Mouse (Mus musculus): ENCODE results near the gene Ephb1. TPM values are rescaled to one million over a fixed set of nuclear protein-coding genes. Genes with fewer than 3 reads are reported as not detected.

The Ephb1 gene
- polyA plus RNA-seq, 1 experiment from 2014 or later = 1.4 TPM

DNA sequence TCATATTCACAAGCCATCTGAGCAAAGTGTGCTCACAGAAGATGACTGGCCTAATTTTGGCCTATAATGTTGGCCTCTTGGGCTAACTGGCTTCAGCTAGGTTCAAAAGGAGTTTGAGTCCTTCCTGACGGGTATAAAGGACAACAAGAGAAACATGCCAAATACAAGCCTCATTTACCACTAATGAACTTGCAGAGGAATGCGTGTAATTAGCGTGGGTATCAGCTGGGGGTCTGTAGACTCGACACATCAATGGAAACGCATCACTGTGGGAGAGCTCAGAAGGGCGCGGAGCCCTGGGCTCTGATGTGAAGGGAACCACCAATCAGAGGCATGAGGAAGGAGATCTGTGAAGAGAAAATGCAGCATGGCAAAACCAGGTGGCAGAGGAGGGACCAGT lies 108.9 kb downstream of the Ephb1 start:
- Histone ChIP-seq H3K4me2 (ENCODE audit: low read depth, low read length) (no peak overlapping the region), H3K4me3 (ENCODE audit: low read length) (no peak overlapping the region), H3K36me3 (ENCODE audit: control insufficient read depth, insufficient read depth, low read length) (no peaks in the 10 kb centered on the region), H3K27me3 (ENCODE audit: control insufficient read depth, insufficient read depth, low read depth, low read length) (no peaks in the 10 kb centered on the region), H3K9ac (ENCODE audit: low read length) (no peak overlapping the region), H3K9me3 (ENCODE audit: control insufficient read depth, low read length) (no peaks in the 10 kb centered on the region), H3K27ac (ENCODE audit: low read length) (no peak overlapping the region), H3K4me1 (replicated peaks; ENCODE audit: control insufficient read depth, insufficient read depth, low read length) (no peaks in the 10 kb centered on the region)
- WGBS = 74% methylated on average over 7 of the region's 7 CpGs
- ATAC-seq (ENCODE audit: low read depth) = no peak

DNA sequence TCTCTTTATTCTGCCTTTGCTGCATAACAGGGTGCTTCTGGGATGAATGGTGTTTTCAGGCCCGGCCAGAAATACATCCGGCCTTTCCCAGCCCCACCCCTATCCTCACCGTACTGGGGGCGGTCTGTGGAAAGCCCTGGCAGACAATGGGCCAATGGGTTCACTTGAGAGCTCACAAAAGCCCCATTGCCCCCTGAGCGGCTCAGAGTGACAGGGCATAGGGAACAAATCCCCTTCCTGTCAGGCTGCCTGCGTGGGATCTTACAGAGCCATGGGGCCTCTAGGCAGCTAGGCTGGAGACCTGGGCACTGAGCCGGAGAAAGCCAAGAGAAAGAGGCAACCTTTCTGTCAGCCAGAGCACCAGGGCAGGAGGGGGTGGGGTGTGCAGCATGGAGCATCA lies 111.2 kb downstream of the Ephb1 start:
- Histone ChIP-seq H3K27me3 (ENCODE audit: control insufficient read depth, insufficient read depth, low read depth, low read length) (no peaks in the 10 kb centered on the region), H3K4me3 (ENCODE audit: low read length) (no peak overlapping the region), H3K9me3 (ENCODE audit: control insufficient read depth, low read length) (no peaks in the 10 kb centered on the region), H3K27ac (ENCODE audit: low read length) (no peak overlapping the region), H3K4me2 (ENCODE audit: low read depth, low read length) (no peak overlapping the region), H3K4me1 (replicated peaks; ENCODE audit: control insufficient read depth, insufficient read depth, low read length) (no peaks in the 10 kb centered on the region), H3K36me3 (ENCODE audit: control insufficient read depth, insufficient read depth, low read length) (no peaks in the 10 kb centered on the region), H3K9ac (ENCODE audit: low read length) (no peak overlapping the region)
- ATAC-seq (ENCODE audit: low read depth) = no peak
- 42% methylated on average over 7 of the region's 7 CpGs for WGBS

GRCm38 (mm10) chr9:102241546-102241945 lies 112.9 kb downstream of the Ephb1 start:
- H3K4me3 ChIP-seq (ENCODE audit: low read length) = no peak overlapping the region
- H3K4me1 ChIP-seq (replicated peaks; ENCODE audit: control insufficient read depth, insufficient read depth, low read length) = no peaks in the 10 kb centered on the region
- no peaks in the 10 kb centered on the region for H3K36me3 ChIP-seq (ENCODE audit: control insufficient read depth, insufficient read depth, low read length)
- H3K4me2 ChIP-seq (ENCODE audit: low read depth, low read length) = no peak overlapping the region
- no peak for ATAC-seq (ENCODE audit: low read depth)
- no peak overlapping the region for H3K27ac ChIP-seq (ENCODE audit: low read length)
- WGBS = 41% methylated on average over 2 of the region's 2 CpGs
- H3K9me3 ChIP-seq (ENCODE audit: control insufficient read depth, low read length) = no peaks in the 10 kb centered on the region
- H3K9ac ChIP-seq (ENCODE audit: low read length) = no peak overlapping the region
- no peaks in the 10 kb centered on the region for H3K27me3 ChIP-seq (ENCODE audit: control insufficient read depth, insufficient read depth, low read depth, low read length)

DNA sequence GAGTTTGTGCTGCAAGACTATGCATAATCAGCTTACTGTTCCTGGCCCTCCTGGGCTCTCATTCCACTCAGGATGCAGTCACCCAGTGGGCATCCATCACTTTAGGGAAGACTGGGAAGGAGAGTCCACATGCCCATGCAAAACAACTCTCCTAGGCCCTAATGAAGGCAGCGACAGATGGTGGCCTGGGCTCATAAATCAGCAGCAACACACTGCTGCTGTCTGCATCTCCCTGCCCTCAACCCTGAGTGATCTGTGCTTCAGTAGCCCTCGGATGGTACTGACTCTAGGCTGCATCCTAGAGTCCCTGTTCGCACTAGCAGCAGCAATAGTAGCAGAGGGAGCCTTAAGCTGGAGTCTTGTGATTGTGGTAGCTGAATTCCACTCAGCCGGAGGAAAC lies 114.3 kb downstream of the Ephb1 start:
- 71% methylated on average over 4 of the region's 4 CpGs for WGBS
- no peak for ATAC-seq (ENCODE audit: low read depth)
- Histone ChIP-seq H3K4me3 (ENCODE audit: low read length) (no peak overlapping the region), H3K27me3 (ENCODE audit: control insufficient read depth, insufficient read depth, low read depth, low read length) (no peaks in the 10 kb centered on the region), H3K4me1 (replicated peaks; ENCODE audit: control insufficient read depth, insufficient read depth, low read length) (no peaks in the 10 kb centered on the region), H3K4me2 (ENCODE audit: low read depth, low read length) (no peak overlapping the region), H3K36me3 (ENCODE audit: control insufficient read depth, insufficient read depth, low read length) (no peaks in the 10 kb centered on the region), H3K9ac (ENCODE audit: low read length) (no peak overlapping the region), H3K27ac (ENCODE audit: low read length) (no peak overlapping the region), H3K9me3 (ENCODE audit: control insufficient read depth, low read length) (no peaks in the 10 kb centered on the region)

DNA sequence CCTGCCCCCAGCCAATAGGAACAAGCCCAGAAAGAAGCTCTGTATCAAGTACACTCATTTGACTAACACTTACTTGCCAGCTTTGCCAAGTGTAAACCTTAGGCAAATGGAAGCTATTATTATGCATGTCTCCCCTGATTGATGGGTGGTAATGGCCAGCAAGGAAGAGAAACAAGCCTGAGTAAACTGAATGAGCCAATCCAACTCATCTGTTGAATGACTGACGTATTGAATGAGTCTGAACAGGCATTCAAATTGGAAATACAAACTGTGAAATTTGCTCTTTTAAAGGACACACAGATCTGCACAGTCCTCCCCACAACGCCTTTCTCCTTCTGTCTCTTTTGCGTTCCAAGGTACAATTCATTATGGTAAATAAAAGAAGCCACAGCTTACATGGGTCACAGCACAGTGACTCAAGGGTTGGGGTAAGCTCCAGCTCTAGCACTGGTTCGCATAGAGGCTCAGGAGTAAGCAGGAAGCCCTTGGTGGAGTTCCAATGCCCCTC lies 119.0 kb downstream of the Ephb1 start:
- Histone ChIP-seq H3K4me1 (replicated peaks; ENCODE audit: control insufficient read depth, insufficient read depth, low read length) (no peaks in the 10 kb centered on the region), H3K4me3 (ENCODE audit: low read length) (no peak overlapping the region), H3K27me3 (ENCODE audit: control insufficient read depth, insufficient read depth, low read depth, low read length) (no peaks in the 10 kb centered on the region), H3K9ac (ENCODE audit: low read length) (no peak overlapping the region), H3K36me3 (ENCODE audit: control insufficient read depth, insufficient read depth, low read length) (no peaks in the 10 kb centered on the region), H3K9me3 (ENCODE audit: control insufficient read depth, low read length) (no peaks in the 10 kb centered on the region), H3K27ac (ENCODE audit: low read length) (no peak overlapping the region), H3K4me2 (ENCODE audit: low read depth, low read length) (no peak overlapping the region)
- ATAC-seq (ENCODE audit: low read depth) = no peak
- WGBS = 62% methylated on average over 4 of the region's 4 CpGs

DNA sequence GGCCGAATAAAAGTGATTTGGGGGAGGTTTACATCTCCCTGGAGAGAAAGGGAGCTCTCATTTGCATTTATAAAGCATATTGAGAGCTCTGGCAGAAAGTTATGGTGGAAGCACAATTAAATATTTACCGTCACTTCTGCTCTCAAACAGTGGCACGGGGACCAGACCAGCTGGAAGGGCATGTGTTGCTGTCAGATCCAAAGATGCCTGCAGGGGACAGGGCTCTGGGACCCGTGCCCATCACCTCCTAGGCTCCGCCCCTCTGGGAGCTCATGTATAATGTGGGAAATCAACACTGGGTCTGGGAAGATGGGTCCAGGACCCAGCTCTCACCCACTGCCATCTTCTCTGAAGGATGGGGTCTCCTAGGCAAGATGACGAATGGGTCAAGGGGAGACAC lies 123.2 kb downstream of the Ephb1 start:
- no peaks in the 10 kb centered on the region for H3K9me3 ChIP-seq (ENCODE audit: control insufficient read depth, low read length)
- H3K27ac ChIP-seq (ENCODE audit: low read length) = no peak overlapping the region
- H3K4me3 ChIP-seq (ENCODE audit: low read length) = no peak overlapping the region
- no peaks in the 10 kb centered on the region for H3K36me3 ChIP-seq (ENCODE audit: control insufficient read depth, insufficient read depth, low read length)
- H3K4me2 ChIP-seq (ENCODE audit: low read depth, low read length) = no peak overlapping the region
- no peak overlapping the region for H3K9ac ChIP-seq (ENCODE audit: low read length)
- H3K4me1 ChIP-seq (replicated peaks; ENCODE audit: control insufficient read depth, insufficient read depth, low read length) = no peaks in the 10 kb centered on the region
- 53% methylated on average over 6 of the region's 6 CpGs for WGBS
- H3K27me3 ChIP-seq (ENCODE audit: control insufficient read depth, insufficient read depth, low read depth, low read length) = no peaks in the 10 kb centered on the region
- no peak for ATAC-seq (ENCODE audit: low read depth)

DNA sequence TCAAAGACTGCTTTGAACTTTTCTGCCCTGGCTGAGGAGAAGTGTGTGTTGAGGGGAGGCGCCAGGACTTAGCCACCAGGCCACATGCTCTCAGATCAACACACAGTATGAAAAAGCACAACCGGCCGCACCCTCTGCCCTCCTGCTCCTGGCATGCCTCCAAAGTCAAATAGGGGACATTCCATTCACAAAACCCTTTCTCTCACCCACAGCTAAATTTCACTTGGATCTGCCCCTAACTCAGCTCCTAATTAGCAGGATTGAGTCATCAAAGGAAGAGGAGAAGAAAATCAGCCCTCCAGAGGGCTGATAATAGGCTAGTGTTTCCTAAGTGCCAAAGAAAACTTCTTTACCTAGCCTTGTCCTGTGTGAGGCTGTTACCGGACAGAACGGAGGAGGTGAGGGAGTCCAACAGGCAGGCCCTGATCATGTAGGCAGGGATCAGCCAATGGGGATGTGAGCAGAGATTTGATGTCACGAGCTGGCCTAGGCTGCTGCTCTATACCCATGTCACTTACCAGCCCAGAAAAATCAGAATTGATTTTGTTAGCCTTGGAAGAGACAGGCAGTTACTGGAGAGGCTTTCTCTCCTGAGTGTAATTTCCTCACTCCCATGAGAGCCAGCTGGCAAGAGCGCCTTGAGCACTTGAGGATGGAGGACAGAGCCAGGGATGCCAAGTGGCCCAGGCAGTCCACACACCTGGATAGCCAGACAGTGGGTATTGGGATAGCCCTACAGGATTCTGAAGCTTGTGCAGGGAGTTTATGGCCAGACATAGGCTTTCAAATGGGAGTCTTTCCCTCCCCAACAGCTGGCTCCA lies 137.5 kb downstream of the Ephb1 start:
- Histone ChIP-seq H3K4me3 (ENCODE audit: low read length) (no peak overlapping the region), H3K9me3 (ENCODE audit: control insufficient read depth, low read length) (no peaks in the 10 kb centered on the region), H3K4me2 (ENCODE audit: low read depth, low read length) (no peak overlapping the region), H3K4me1 (replicated peaks; ENCODE audit: control insufficient read depth, insufficient read depth, low read length) (peaks cover 4% of the 10 kb centered on the region; the same call in 1 of the 2 replicates), H3K27me3 (ENCODE audit: control insufficient read depth, insufficient read depth, low read depth, low read length) (no peaks in the 10 kb centered on the region), H3K9ac (ENCODE audit: low read length) (no peak overlapping the region), H3K27ac (ENCODE audit: low read length) (no peak overlapping the region; the same call in 1 of the 2 replicates), H3K36me3 (ENCODE audit: control insufficient read depth, insufficient read depth, low read length) (no peaks in the 10 kb centered on the region)
- WGBS = 32% methylated on average over 7 of the region's 7 CpGs
- ATAC-seq (ENCODE audit: low read depth) = peak; percentile 45; the same call in 1 of the 2 replicates

DNA sequence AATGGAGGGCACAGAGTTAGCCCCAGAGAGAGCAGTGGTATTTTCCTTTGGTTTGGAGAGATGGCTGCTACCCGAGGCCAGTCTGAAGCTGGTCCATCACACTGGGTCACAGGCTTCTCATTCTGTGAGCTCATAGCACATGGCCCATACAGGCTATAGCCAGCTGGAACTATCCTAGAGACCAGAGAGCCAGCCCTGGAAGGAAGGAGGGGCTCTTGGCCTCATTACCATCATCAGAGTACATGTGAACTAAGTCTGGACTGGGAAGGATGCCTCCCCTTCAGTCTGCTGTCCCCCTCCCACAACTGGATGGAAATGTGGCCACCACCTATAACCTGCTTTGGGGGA lies 142.5 kb downstream of the Ephb1 start:
- no peak for ATAC-seq (ENCODE audit: low read depth)
- 30% methylated on average over 1 of the region's 1 CpGs for WGBS

GRCm38 (mm10) chr9:102211296-102212035 lies 143.0 kb downstream of the Ephb1 start:
- Histone ChIP-seq H3K4me1 (replicated peaks; ENCODE audit: control insufficient read depth, insufficient read depth, low read length) (peaks cover 4% of the 10 kb centered on the region; the same call in 1 of the 2 replicates), H3K27ac (ENCODE audit: low read length) (no peak overlapping the region), H3K4me3 (ENCODE audit: low read length) (no peak overlapping the region), H3K36me3 (ENCODE audit: control insufficient read depth, insufficient read depth, low read length) (no peaks in the 10 kb centered on the region), H3K4me2 (ENCODE audit: low read depth, low read length) (no peak overlapping the region), H3K9ac (ENCODE audit: low read length) (no peak overlapping the region), H3K27me3 (ENCODE audit: control insufficient read depth, insufficient read depth, low read depth, low read length) (no peaks in the 10 kb centered on the region), H3K9me3 (ENCODE audit: control insufficient read depth, low read length) (no peaks in the 10 kb centered on the region)
- 44% methylated on average over 10 of the region's 10 CpGs for WGBS
- no peak for ATAC-seq (ENCODE audit: low read depth)

More for the DNA sequence above, 142.5 kb downstream of the Ephb1 start:
- Histone ChIP-seq H3K4me1 (replicated peaks; ENCODE audit: control insufficient read depth, insufficient read depth, low read length) (peaks cover 4% of the 10 kb centered on the region; the same call in 1 of the 2 replicates), H3K4me2 (ENCODE audit: low read depth, low read length) (no peak overlapping the region), H3K4me3 (ENCODE audit: low read length) (no peak overlapping the region), H3K9me3 (ENCODE audit: control insufficient read depth, low read length) (no peaks in the 10 kb centered on the region), H3K27me3 (ENCODE audit: control insufficient read depth, insufficient read depth, low read depth, low read length) (no peaks in the 10 kb centered on the region), H3K27ac (ENCODE audit: low read length) (no peak overlapping the region), H3K36me3 (ENCODE audit: control insufficient read depth, insufficient read depth, low read length) (no peaks in the 10 kb centered on the region), H3K9ac (ENCODE audit: low read length) (no peak overlapping the region)
